Mouse (Mus musculus) lung, postnatal 0 days (tissue): Measurements from ENCODE around the gene Gm527. TPM values are rescaled to one million over a fixed set of nuclear protein-coding genes. Genes with fewer than 3 reads are reported as not detected.

Source experiments
- ATAC-seq: fragments of 200-750 bp; cut with Nextera tagmentation; 2 replicates; pipeline ENCODE4 v1.8.0; 2017; ENCODE audit warnings: moderate library complexity
- DNase-seq: peaks from one replicate; pipeline ENCODE4 v3.0.0-alpha.2; 2016; ENCODE audit warnings: low spot score
- H3K27ac ChIP-seq: fragments of 300-500 bp; sonication (generic); 2 replicates; pipeline ENCODE4 v1.5.1; 2014; ENCODE audit warnings: antibody characterized with exemption, mild to moderate bottlenecking, low read length, mixed read lengths
- H3K27me3 ChIP-seq: fragments of 300-500 bp; sonication (generic); replicated peaks from 2 replicates; pipeline ENCODE4 v1.6.1; 2014; ENCODE audit warnings: low read length, mixed read lengths; ENCODE audit not compliant: insufficient read depth
- H3K36me3 ChIP-seq: fragments of 300-500 bp; sonication (generic); 2 replicates; pipeline ENCODE4 v1.6.1; 2014; ENCODE audit warnings: low read length, mixed read lengths; ENCODE audit not compliant: insufficient read depth
- H3K4me1 ChIP-seq: fragments of 300-500 bp; sonication (generic); 2 replicates; pipeline ENCODE4 v1.6.1; 2014; ENCODE audit warnings: antibody characterized with exemption, low read depth, low read length, mixed read lengths; ENCODE audit not compliant: insufficient read depth
- H3K4me2 ChIP-seq: fragments of 300-500 bp; sonication (generic); replicated peaks from 2 replicates; pipeline ENCODE4 v1.6.1; 2014; ENCODE audit warnings: low read depth, mild to moderate bottlenecking, low read length, moderate library complexity, mixed read lengths
- H3K4me3 ChIP-seq: fragments of 300-500 bp; sonication (generic); 2 replicates; pipeline ENCODE4 v1.5.1; 2014; ENCODE audit warnings: low read depth, low read length
- H3K9ac ChIP-seq: fragments of 300-500 bp; sonication (generic); replicated peaks from 2 replicates; pipeline ENCODE4 v1.6.1; 2014; ENCODE audit warnings: low read depth, mild to moderate bottlenecking
- H3K9me3 ChIP-seq: fragments of 300-500 bp; sonication (generic); 2 replicates; pipeline ENCODE4 v1.6.1; 2016; ENCODE audit warnings: low read length, mixed read lengths
- CTCF ChIP-seq: IDR thresholded peaks from 2 replicates; pipeline ENCODE4 v1.5.1; 2016; ENCODE audit warnings: antibody characterized with exemption, mild to moderate bottlenecking
- EP300 ChIP-seq: IDR thresholded peaks from 2 replicates; pipeline ENCODE4 v1.6.1; 2016; ENCODE audit warnings: antibody characterized with exemption, mild to moderate bottlenecking, control low read depth
- WGBS: fragments of 180-500 bp; shearing (Covaris S2); extraction: QIAGEN DNeasy Blood & Tissue Kit; methylation state at CpG from one replicate; pipeline ENCODE4 v1.1.7; 2014; 5-methylcytosine and 5-hydroxymethylcytosine counted together
- polyA plus RNA-seq: library from polyadenylated mRNA; unstranded; fragments of >200 nt; fragmentation: Nextera tagmentation; extraction: Ambion mirVana; gene quantifications from 2 replicates; pipeline ENCODE4 v1.2.1, GENCODE M21; 2015

Gene Gm527
- polyA plus RNA-seq, 1 experiment from 2014 or later, result 3.2 TPM

GRCm38 (mm10) chr12:64916735-64917134, 971 bp upstream of the Gm527 start:
- DNase-seq (no peak), ATAC-seq (no peak)
- no peak overlapping the region for H3K4me3 ChIP-seq
- no peaks in the 10 kb centered on the region for H3K36me3 ChIP-seq
- H3K9ac ChIP-seq, result no peak overlapping the region
- no peaks in the 10 kb centered on the region for H3K4me1 ChIP-seq
- H3K4me2 ChIP-seq, result no peak overlapping the region
- H3K9me3 ChIP-seq, result no peaks in the 10 kb centered on the region
- no peak overlapping the region for H3K27ac ChIP-seq
- TF ChIP-seq EP300 (no peak), CTCF (no peak)
- no peaks in the 10 kb centered on the region for H3K27me3 ChIP-seq

GRCm38 (mm10) chr12:64937493-64937892, 19.8 kb downstream of the Gm527 start:
- ATAC-seq (no peak), DNase-seq (peak; percentile 31)
- Histone ChIP-seq H3K27me3 (no peaks in the 10 kb centered on the region), H3K36me3 (no peaks in the 10 kb centered on the region), H3K27ac (no peak overlapping the region), H3K9me3 (no peaks in the 10 kb centered on the region), H3K4me3 (no peak overlapping the region), H3K4me1 (no peaks in the 10 kb centered on the region), H3K9ac (no peak overlapping the region), H3K4me2 (no peak overlapping the region)
- TF ChIP-seq CTCF (peak; percentile 59), EP300 (no peak)
- 86% methylated on average over 2 of the region's 2 CpGs for WGBS

- 16% methylated on average over 4 of the region's 4 CpGs for WGBS
- ATAC-seq, result no peak
- H3K27ac ChIP-seq, result no peak overlapping the region
Observed at GRCm38 (mm10) chr12:64964560-64964959, 46.9 kb downstream of the Gm527 start.

GRCm38 (mm10) chr12:64965124-64966026, 47.7 kb downstream of the Gm527 start, which contains the start of the genes Klhl28 and Togaram1:
Gene Klhl28 (minus strand): TSS chr12:64965534.
Gene Togaram1 (plus strand): TSS chr12:64965804.
- Histone ChIP-seq H3K36me3 (no peaks in the 10 kb centered on the region), H3K27me3 (no peaks in the 10 kb centered on the region), H3K9ac (peak within 1 kb of the TSS; percentile 97), H3K9me3 (no peaks in the 10 kb centered on the region), H3K27ac (peak within 1 kb of the TSS; percentile 97), H3K4me3 (peak within 1 kb of the TSS; percentile 99), H3K4me2 (peak within 1 kb of the TSS; percentile 82), H3K4me1 (peaks cover 10% of the 10 kb centered on the region)
- ATAC-seq, result peak; percentile 99
- DNase-seq, result peak; percentile 100
- under 1% methylated on average over 44 of the region's 45 CpGs for WGBS
- TF ChIP-seq CTCF (no peak), EP300 (no peak)

More at GRCm38 (mm10) chr12:64964560-64964959, 46.9 kb downstream of the Gm527 start:
- Histone ChIP-seq H3K4me2 (peak overlapping the region; percentile 54), H3K27me3 (no peaks in the 10 kb centered on the region), H3K36me3 (no peaks in the 10 kb centered on the region), H3K9ac (peak overlapping the region; percentile 50), H3K4me1 (peaks cover 10% of the 10 kb centered on the region), H3K9me3 (no peaks in the 10 kb centered on the region), H3K4me3 (peak overlapping the region; percentile 99)
- no peak for TF ChIP-seq EP300
- no peak for TF ChIP-seq CTCF
- no peak for DNase-seq

GRCm38 (mm10) chr12:64966101-64966631, 48.5 kb downstream of the Gm527 start:
- ATAC-seq (peak; percentile 32), DNase-seq (peak; percentile 75)
- Histone ChIP-seq H3K9ac (peak overlapping the region; percentile 97), H3K4me2 (peak overlapping the region; percentile 82), H3K27ac (peak overlapping the region; percentile 97), H3K27me3 (no peaks in the 10 kb centered on the region), H3K9me3 (no peaks in the 10 kb centered on the region), H3K36me3 (no peaks in the 10 kb centered on the region), H3K4me3 (peak overlapping the region; percentile 99), H3K4me1 (peaks cover 10% of the 10 kb centered on the region)
- TF ChIP-seq CTCF, result no peak
- TF ChIP-seq EP300, result no peak
- WGBS, result 2% methylated on average over 27 of the region's 44 CpGs

GRCm38 (mm10) chr12:64966652-64967435, 49.1 kb downstream of the Gm527 start:
- 2% methylated on average over 19 of the region's 19 CpGs for WGBS
- Histone ChIP-seq H3K4me1 (peaks cover 10% of the 10 kb centered on the region), H3K9me3 (no peaks in the 10 kb centered on the region), H3K27me3 (no peaks in the 10 kb centered on the region), H3K27ac (peak overlapping the region; percentile 97), H3K36me3 (no peaks in the 10 kb centered on the region), H3K4me3 (peak overlapping the region; percentile 99), H3K4me2 (peak overlapping the region; percentile 82), H3K9ac (peak overlapping the region; percentile 97)
- DNase-seq (peak; percentile 23), ATAC-seq (no peak)
- TF ChIP-seq EP300, result no peak
- TF ChIP-seq CTCF, result no peak
